Mouse (Mus musculus) lung, embryonic 15.5 days (tissue): ENCODE results near the gene Prorsd1. TPM values are rescaled to one million over a fixed set of nuclear protein-coding genes. Genes with fewer than 3 reads are reported as not detected.
A peak's percentile ranks its signal among the peaks of the same experiment; 100 is the strongest.

ENCODE experiments used
- ATAC-seq: fragments of 200-750 bp; cut with Nextera tagmentation; 2 replicates; pipeline ENCODE4 v1.8.0; 2017; ENCODE audit warnings: moderate number of reproducible peaks, borderline replicate concordance; ENCODE audit not compliant: low FRiP score, low TSS enrichment; ENCODE audit errors: extremely low read depth
- H3K27ac ChIP-seq: fragments of 300-500 bp; sonication (generic); 2 replicates; pipeline ENCODE4 v1.5.1; 2015; ENCODE audit warnings: moderate library complexity, mild to moderate bottlenecking, inconsistent platforms
- H3K27me3 ChIP-seq: fragments of 300-500 bp; sonication (generic); 2 replicates; pipeline ENCODE4 v1.6.1; 2015; ENCODE audit warnings: inconsistent platforms
- H3K36me3 ChIP-seq: fragments of 300-500 bp; sonication (generic); 2 replicates; pipeline ENCODE4 v1.6.1; 2015; ENCODE audit warnings: inconsistent platforms
- H3K4me1 ChIP-seq: fragments of 300-500 bp; sonication (generic); 2 replicates; pipeline ENCODE4 v1.6.1; 2015; ENCODE audit warnings: inconsistent platforms
- H3K4me2 ChIP-seq: fragments of 300-500 bp; sonication (generic); 2 replicates; pipeline ENCODE4 v1.6.1; 2015; ENCODE audit warnings: inconsistent platforms, mild to moderate bottlenecking, moderate library complexity
- H3K4me3 ChIP-seq: fragments of 300-500 bp; sonication (generic); 2 replicates; pipeline ENCODE4 v1.5.1; 2015; ENCODE audit warnings: mild to moderate bottlenecking, inconsistent platforms
- H3K9ac ChIP-seq: fragments of 300-500 bp; sonication (generic); 2 replicates; pipeline ENCODE4 v1.6.1; 2015; ENCODE audit warnings: inconsistent platforms
- H3K9me3 ChIP-seq: fragments of 300-500 bp; sonication (generic); 2 replicates; pipeline ENCODE4 v1.6.1; 2016; ENCODE audit warnings: inconsistent platforms
- WGBS: fragments of 180-500 bp; shearing (Covaris S2); methylation state at CpG from one replicate; pipeline ENCODE4 v1.1.7; 2015; 5-methylcytosine and 5-hydroxymethylcytosine counted together
- polyA plus RNA-seq: library from polyadenylated mRNA; unstranded; fragments of >200 nt; fragmentation: Nextera tagmentation; extraction: Ambion mirVana; gene quantifications from 2 replicates; pipeline ENCODE4 v1.2.1, GENCODE M21; 2015

The Prorsd1 gene
- polyA plus RNA-seq, 1 experiment from 2014 or later, result 29.0 TPM

DNA sequence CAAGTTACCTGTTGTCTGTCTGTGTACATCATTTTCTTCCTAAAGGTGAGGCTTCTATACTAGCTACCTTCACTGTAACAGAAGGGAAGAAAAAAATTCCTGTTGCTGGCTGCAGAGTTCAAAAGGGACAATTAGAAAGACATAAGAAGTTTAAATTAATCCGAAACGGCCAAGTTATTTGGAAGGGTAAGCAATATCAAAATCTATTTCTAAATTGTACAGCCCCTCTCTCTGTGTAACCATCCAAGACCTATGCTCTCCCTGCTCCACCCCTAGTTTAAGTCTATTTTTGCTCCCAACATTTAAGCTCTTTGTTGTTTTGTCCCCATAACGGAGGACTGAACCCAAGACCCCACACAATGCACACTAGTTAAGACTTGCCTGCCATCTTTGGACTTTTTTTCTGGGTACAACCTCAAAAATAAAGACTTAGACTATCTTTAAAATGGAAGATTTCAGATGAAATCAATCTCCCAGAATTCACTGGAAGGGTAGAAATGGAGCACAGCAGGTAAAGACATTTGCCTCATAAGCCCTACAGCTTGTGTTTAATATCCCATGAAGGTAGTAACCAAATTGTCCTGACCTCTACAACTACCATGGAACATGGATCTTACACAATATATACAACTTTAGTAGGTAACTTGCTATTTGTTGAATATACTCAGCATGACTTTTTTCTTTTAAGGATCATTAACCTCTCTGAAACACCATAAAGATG is 29.6 kb upstream of the Prorsd1 start:
- Histone ChIP-seq H3K4me1 (peaks cover 12% of the 10 kb centered on the region), H3K4me3 (no peak overlapping the region), H3K9me3 (no peaks in the 10 kb centered on the region), H3K36me3 (peaks cover 42% of the 10 kb centered on the region), H3K4me2 (no peak overlapping the region), H3K9ac (no peak overlapping the region), H3K27me3 (no peaks in the 10 kb centered on the region), H3K27ac (no peak overlapping the region)
- ATAC-seq, result no peak
- WGBS, result 93% methylated on average over 3 of the region's 3 CpGs

DNA sequence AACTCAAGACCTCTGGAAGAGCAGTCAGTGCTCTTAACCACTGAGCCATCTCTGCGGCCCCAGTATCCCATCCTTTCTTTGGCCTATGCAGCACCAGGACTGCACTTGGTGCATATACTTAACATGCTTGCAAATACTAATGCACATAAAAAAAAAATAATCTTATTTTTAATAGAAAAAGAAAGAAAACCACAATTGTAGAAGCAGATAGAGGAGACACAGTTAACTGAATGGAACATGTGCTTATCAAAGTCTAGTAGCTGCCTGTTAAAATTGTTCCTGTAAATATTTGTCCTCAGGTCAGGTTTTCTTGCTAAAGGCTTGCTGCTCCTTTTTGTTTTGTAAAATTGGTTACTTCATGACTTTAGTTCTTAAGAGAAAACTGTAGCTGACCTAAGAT is 23.4 kb upstream of the Prorsd1 start:
- H3K36me3 ChIP-seq, result peaks cover 38% of the 10 kb centered on the region
- H3K4me1 ChIP-seq, result no peaks in the 10 kb centered on the region
- H3K9me3 ChIP-seq, result no peaks in the 10 kb centered on the region
- no peak overlapping the region for H3K4me3 ChIP-seq
- no peaks in the 10 kb centered on the region for H3K27me3 ChIP-seq
- no peak overlapping the region for H3K4me2 ChIP-seq
- H3K9ac ChIP-seq, result no peak overlapping the region
- H3K27ac ChIP-seq, result no peak overlapping the region
- no peak for ATAC-seq
- WGBS, result 97% methylated on average over 1 of the region's 1 CpGs

DNA sequence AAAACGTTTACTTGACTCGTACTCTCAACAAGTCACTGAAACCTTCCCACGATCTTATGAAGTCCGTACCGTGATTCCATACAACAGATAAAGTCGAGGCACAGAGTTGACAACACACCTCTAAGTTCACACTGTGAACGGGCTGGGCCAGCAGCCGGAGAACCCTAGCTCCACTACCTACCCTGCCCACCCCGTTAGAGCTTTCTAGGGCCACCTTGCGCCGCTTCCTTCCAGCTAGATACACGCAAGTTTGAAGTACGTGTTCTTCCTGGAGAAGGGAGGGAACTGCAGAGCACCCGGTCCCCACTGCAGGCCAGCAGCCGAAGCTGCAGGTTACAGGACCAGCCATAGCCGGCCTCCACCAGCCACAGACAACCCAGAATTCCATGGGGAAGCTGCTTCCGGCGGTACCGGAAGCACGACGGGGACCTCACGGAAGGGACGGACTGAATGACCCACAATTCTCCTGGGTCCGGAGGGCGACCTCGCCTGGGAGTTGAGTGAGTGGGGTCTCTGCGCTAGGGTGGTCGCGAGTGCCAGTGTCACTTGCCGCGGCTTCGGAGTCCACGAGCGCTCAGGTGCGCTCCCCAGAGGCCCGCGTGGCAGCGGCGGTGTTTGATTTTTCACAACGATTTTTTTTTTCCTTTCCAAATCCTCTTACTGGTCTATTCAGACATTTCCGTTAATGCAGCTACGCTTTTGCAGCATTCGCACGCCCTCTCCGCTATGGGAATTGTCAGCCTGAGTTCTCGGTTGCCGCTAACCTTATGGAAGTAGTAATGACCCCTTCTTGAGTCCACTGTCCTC is 11.4 kb upstream of the Prorsd1 start, which contains the start of gene Mtif2:
Mtif2 (plus strand) TSS at position 421 of the 807 bp plus-strand sequence.
- 3% methylated on average over 47 of the region's 47 CpGs for WGBS
- peaks cover 9% of the 10 kb centered on the region for H3K4me1 ChIP-seq
- H3K4me3 ChIP-seq, result peak within 1 kb of the TSS; percentile 69
- peak within 1 kb of the TSS; percentile 63 for H3K4me2 ChIP-seq
- ATAC-seq, result peak; percentile 96
- H3K27ac ChIP-seq, result peak within 1 kb of the TSS; percentile 72
- no peaks in the 10 kb centered on the region for H3K9me3 ChIP-seq
- no peaks in the 10 kb centered on the region for H3K27me3 ChIP-seq
- peaks cover 13% of the 10 kb centered on the region for H3K36me3 ChIP-seq
- H3K9ac ChIP-seq, result peak within 1 kb of the TSS; percentile 69

DNA sequence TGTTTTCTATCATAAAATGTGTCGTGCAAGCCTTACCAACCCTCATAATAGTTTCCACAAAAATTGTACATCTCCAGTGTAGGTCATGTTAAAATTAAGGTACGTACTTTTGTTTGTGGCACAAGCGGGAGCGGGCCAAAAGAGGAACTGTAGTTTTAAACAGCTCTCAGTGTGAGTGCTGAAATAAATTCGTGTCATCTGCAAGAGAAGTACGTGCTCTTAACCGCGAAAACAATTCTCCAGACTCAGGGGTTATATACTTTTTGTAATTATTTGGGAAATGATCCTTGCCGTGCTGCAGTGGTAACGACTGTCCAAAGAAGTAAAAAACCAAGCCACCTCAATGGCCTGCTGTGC is 530 bp downstream of the Prorsd1 start:
- H3K36me3 ChIP-seq, result no peaks in the 10 kb centered on the region; the same call in 1 of the 2 replicates
- H3K27me3 ChIP-seq, result no peaks in the 10 kb centered on the region
- ATAC-seq, result no peak
- peak overlapping the region; percentile 73 for H3K4me3 ChIP-seq
- peak overlapping the region; percentile 81 for H3K27ac ChIP-seq
- no peaks in the 10 kb centered on the region for H3K9me3 ChIP-seq
- H3K4me2 ChIP-seq, result peak overlapping the region; percentile 76
- 20% methylated on average over 10 of the region's 10 CpGs for WGBS
- H3K4me1 ChIP-seq, result peaks cover 5% of the 10 kb centered on the region; the same call in 1 of the 2 replicates
- H3K9ac ChIP-seq, result peak overlapping the region; percentile 67

DNA sequence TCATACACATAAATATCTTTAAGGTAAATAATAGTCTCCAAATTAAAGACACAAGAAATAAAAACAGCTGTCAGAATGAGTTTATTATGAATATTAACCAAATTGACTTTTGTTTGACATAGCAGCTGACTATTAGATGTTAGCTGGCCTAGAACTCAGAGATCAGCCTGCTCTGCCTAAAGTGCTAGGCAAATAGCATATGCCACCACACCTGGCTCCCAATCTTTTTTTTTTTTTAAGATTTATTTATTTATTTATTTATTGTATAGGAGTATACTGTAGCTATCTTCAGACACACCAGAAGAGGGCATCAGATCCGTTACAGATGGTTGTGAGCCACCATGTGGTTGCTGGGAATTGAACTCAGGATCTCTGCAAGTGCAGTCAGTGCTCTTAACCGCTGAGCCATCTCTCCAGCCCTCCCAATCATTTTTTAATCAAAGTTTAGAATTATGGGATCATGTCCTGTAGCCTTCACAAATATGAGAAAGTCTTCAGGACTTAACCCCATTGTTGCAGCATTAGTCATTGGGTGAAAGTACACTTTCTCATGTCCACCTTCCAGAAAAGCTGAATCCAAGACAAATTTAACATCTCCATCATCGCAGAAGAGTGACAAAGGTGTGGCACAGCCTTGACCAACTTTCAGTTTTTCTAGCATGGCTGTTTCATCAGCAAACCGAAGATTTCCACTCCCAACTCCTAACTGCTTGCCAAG is 1.9 kb downstream of the Prorsd1 start:
- WGBS, result 91% methylated on average over 4 of the region's 4 CpGs

DNA sequence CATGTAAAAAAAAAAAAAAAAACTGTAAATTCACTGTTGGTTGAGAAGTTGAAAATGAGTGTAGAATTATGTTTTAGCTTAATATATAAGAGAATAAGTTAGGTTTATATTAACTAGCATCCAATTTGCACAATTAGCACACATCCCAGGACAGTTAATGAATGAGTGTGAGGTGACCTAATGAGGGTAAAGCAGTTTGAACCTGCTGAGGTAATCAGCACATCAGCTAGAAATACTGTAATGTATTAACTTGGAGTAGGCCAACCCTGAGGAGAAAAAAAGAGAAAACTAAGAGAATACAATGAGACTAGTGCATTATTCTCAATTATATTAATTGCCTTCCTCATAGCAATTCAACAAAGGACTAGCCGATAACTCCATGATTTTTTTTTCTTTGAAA is 5.4 kb downstream of the Prorsd1 start:
- Histone ChIP-seq H3K9me3 (no peaks in the 10 kb centered on the region), H3K4me2 (no peak overlapping the region), H3K4me1 (peaks cover 5% of the 10 kb centered on the region; the same call in 1 of the 2 replicates), H3K9ac (no peak overlapping the region), H3K36me3 (peaks cover 12% of the 10 kb centered on the region), H3K4me3 (no peak overlapping the region), H3K27me3 (no peaks in the 10 kb centered on the region), H3K27ac (no peak overlapping the region)
- no peak for ATAC-seq
- 94% methylated on average over 1 of the region's 1 CpGs for WGBS

More for the DNA sequence above, 1.9 kb downstream of the Prorsd1 start:
- H3K27me3 ChIP-seq, result no peaks in the 10 kb centered on the region
- ATAC-seq, result no peak
- H3K27ac ChIP-seq, result no peak overlapping the region
- no peak overlapping the region for H3K4me3 ChIP-seq
- no peaks in the 10 kb centered on the region for H3K9me3 ChIP-seq
- H3K36me3 ChIP-seq, result no peaks in the 10 kb centered on the region; the same call in 1 of the 2 replicates
- no peak overlapping the region for H3K9ac ChIP-seq
- H3K4me1 ChIP-seq, result peaks cover 5% of the 10 kb centered on the region; the same call in 1 of the 2 replicates
- no peak overlapping the region for H3K4me2 ChIP-seq

DNA sequence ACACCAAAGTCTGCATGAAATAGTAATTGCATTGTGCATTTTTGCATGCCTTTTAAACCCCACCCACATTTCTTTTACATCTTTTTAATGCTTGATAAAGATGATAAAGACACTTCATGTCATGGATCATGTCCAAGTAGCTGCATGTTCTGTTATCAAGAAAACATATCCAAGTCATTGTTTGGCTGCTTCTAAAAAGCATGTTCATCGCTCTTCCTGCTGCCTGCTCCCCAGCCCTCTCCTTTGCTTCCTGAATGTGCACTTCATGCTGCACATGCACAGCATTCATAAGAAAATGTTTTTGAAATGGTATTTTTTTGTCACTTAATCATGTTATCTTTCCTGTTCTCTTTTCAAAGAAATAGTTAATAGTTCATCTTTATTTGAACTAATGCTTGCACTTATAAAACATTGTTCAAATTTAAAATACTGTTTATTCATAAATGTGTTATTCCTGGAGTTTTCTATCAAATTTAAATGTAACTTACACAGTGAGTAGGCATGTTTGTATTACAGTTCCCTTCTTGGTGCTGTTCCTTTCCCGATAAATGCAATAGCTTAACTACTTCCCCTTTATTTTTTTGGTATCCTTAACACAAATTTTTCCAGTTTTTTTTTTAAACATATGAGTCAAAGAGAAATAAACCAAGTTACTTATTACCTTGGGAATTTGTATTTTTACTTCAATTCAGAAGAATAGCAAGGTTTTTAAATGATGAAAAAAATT is 9.8 kb downstream of the Prorsd1 start:
- no peak overlapping the region for H3K9ac ChIP-seq
- 85% methylated on average over 2 of the region's 2 CpGs for WGBS
- no peaks in the 10 kb centered on the region for H3K27me3 ChIP-seq
- H3K4me3 ChIP-seq, result no peak overlapping the region
- peaks cover 29% of the 10 kb centered on the region for H3K36me3 ChIP-seq
- no peaks in the 10 kb centered on the region for H3K4me1 ChIP-seq
- H3K4me2 ChIP-seq, result no peak overlapping the region
- no peaks in the 10 kb centered on the region for H3K9me3 ChIP-seq
- no peak for ATAC-seq
- no peak overlapping the region for H3K27ac ChIP-seq

DNA sequence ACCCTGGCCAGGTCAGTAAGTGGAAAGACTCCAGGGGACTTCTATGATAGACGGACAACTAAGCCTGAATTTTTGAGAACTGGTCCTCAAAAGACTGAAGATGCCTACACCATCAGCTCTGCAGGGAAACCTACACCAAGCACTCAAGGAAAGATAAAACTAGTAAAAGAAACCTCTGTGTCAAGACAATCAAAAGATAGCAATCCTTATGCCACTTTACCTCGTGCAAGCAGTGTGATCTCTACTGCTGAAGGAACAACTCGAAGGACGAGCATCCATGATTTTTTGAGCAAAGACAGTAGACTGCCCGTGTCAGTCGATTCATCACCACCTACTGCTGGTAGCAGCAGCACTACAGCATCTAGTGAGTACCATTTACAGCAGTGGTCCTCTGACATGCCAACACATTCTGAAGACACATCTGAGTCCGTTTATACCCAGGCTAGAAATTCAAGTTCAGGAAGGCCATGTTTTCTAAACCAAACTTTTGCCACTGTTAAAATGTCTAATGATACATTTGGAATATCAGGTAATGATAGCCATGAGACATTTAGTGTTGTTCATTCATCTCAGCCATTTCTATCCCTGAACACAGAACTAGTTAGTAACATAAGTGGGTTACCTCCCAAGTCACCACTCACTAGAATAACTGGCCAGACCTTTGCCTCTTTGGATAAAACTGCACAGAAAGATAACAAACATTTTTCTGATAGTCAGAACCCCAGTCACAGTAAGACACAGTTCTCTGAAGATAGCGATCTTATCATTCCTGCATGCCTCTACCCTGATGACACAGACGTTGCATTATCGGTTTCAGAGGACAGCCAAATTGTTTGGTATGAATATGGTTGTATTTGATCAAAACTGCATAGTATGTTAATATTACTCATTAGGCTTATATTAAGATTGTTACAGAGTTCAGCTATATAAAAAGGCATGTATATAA is 10.6 kb downstream of the Prorsd1 start:
- Histone ChIP-seq H3K9me3 (no peaks in the 10 kb centered on the region), H3K4me1 (no peaks in the 10 kb centered on the region), H3K9ac (no peak overlapping the region), H3K27me3 (no peaks in the 10 kb centered on the region), H3K36me3 (peaks cover 33% of the 10 kb centered on the region), H3K4me3 (no peak overlapping the region), H3K27ac (no peak overlapping the region), H3K4me2 (no peak overlapping the region)
- WGBS, result 86% methylated on average over 10 of the region's 10 CpGs
- no peak for ATAC-seq

DNA sequence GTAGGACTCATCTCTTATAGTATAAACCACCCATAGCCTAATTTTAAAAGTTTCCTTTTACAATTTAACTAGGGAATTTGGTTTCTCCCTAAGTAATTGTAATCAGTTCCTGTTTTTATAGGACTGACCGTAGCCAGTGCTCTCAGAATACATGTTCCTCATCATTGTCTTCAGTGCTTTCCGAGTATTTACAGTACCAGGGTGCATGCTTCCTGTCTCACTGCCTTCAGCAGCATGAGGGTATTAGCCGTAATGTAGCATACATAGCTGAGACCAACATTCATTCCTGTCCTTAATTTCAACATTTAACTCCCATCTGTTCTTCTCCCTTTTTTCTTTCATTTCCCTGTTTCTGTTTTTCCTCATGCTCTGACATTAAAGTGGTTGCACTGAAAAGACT is 17.9 kb downstream of the Prorsd1 start:
- no peaks in the 10 kb centered on the region for H3K27me3 ChIP-seq
- no peak overlapping the region for H3K4me3 ChIP-seq
- H3K4me2 ChIP-seq, result no peak overlapping the region
- no peak overlapping the region for H3K27ac ChIP-seq
- WGBS, result 75% methylated on average over 3 of the region's 3 CpGs
- H3K4me1 ChIP-seq, result no peaks in the 10 kb centered on the region
- no peaks in the 10 kb centered on the region for H3K9me3 ChIP-seq
- ATAC-seq, result no peak
- H3K36me3 ChIP-seq, result peaks cover 22% of the 10 kb centered on the region
- H3K9ac ChIP-seq, result no peak overlapping the region

DNA sequence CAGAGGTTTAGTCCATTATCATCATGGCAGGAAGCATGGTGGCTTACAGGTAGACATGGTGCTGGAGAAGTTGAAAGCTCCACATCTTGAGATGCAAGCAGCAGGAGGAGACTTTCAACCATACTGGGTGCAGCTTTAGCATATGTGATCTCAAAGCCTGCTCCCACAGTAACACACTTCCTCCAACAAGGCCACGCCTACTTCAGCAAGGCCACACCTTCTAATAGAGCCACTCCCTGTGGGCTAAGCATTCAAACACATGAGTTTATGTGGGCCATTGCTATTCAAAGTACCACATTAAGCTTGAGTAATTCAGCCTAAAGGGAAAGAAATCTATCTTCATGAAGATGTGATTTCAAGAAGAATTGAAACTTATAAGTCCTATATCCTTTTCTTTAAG is 21.7 kb downstream of the Prorsd1 start:
- no peak for ATAC-seq
- H3K9ac ChIP-seq, result no peak overlapping the region
- no peak overlapping the region for H3K4me3 ChIP-seq
- no peak overlapping the region for H3K4me2 ChIP-seq
- H3K4me1 ChIP-seq, result no peaks in the 10 kb centered on the region
- H3K9me3 ChIP-seq, result no peaks in the 10 kb centered on the region
- 97% methylated on average over 1 of the region's 1 CpGs for whole genome bisulfite sequencing
- H3K36me3 ChIP-seq, result peaks cover 12% of the 10 kb centered on the region
- no peaks in the 10 kb centered on the region for H3K27me3 ChIP-seq
- no peak overlapping the region for H3K27ac ChIP-seq
